In the genomic region with DNA sequence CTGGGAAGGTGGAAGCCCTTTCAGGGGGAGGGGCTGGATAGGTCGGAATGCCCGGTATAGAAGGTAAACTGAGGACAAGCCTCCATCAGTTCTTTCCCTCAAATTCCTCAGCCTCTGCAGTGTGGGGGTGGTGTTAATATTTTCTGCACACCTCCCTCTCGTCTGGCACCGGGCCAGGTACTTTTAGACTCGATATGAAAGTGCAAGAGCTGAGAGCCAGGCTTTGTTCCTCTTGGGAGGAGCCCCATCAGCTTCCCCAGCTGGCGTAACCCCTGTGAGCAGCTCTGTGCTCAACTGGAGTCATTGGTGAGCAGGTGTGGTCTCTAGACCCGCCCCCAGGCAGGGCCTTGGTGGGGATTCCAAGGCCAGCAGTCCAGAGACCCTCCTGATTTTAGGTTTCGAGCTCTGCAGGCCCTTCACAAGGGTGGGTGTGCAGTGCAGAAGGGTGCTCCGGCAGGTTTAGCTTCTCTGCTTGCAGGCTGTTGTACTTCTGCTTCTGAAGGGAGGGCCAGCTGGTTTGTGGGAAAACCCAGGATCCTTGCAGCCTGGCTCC, we compare ENCODE assay signal across 9 mouse cellular contexts. TPM values are rescaled to one million over a fixed set of nuclear protein-coding genes. Genes with fewer than 3 reads are reported as not detected.
DNase-seq lines count a peak whose midpoint lies in the region; ATAC-seq and TF ChIP-seq lines count a peak whose summit lies in the region.
"Had no signal": no experiment of that assay in that cellular context is flagged by ENCODE, and none has a peak within 500 bp of the region (broad histone marks: within the 10 kb centered on the region; RNA-seq: fewer than 3 reads in every experiment).

No protein-coding gene starts in this region.

- no peaks in the 10 kb centered on the region for H3K36me3 ChIP-seq in kidney, adult 2 months (ENCODE audit: control insufficient read depth, insufficient read depth, low read length)
- no peaks in the 10 kb centered on the region for H3K36me3 ChIP-seq in heart, embryonic 16.5 days (ENCODE audit: control insufficient read depth, insufficient read depth)

- no peak for TF ChIP-seq CTCF in kidney, adult 2 months (conservative IDR thresholded peaks at IDR 0.05; ENCODE audit: insufficient read depth, insufficient read length, low read depth, low read length)

- H3K27ac ChIP-seq in kidney, adult 2 months (ENCODE audit: insufficient read depth, low read depth, low read length), result no peak overlapping the region
- H3K27ac ChIP-seq in heart, embryonic 16.5 days (ENCODE audit: low read length), result peak overlapping the region; percentile 40

- H3K27me3 ChIP-seq in kidney, adult 2 months (replicated peaks; ENCODE audit: control insufficient read depth, insufficient read depth, low read length), result no peaks in the 10 kb centered on the region
- H3K27me3 ChIP-seq in heart, embryonic 16.5 days (ENCODE audit: control insufficient read depth, insufficient read depth, low read length), result no peaks in the 10 kb centered on the region

- peak overlapping the region; percentile 12; the same call in 1 of the 2 replicates for H3K9ac ChIP-seq in heart, embryonic 16.5 days (ENCODE audit: low read length)

- 0 out of 2 replicates have a peak, but pooled peaks have one; percentile 22 for ATAC-seq in common myeloid progenitor, adult 5-6 weeks (replicated peaks; ENCODE audit: low read depth, poor library complexity, severe bottlenecking)
- ATAC-seq in heart, embryonic 16.5 days (replicated peaks; ENCODE audit: extremely low read depth, insufficient read depth, low FRiP score), result peak; percentile 53; the same call in 1 of the 2 replicates

- no peak overlapping the region for H3K4me3 ChIP-seq in kidney, adult 2 months (ENCODE audit: insufficient read depth, low read depth, low read length)
- peak overlapping the region; percentile 28 for H3K4me3 ChIP-seq in heart, embryonic 16.5 days (ENCODE audit: low read length)
- H3K4me3 ChIP-seq: myocyte had no signal

- TF ChIP-seq POLR2A in kidney, adult 2 months (IDR thresholded peaks at IDR 0.05; ENCODE audit: low read depth, low read length), result no peak

- WGBS in kidney, adult 2 months, result 27% methylated on average over 9 of the region's 9 CpGs
- 14% methylated on average over 9 of the region's 9 CpGs for WGBS in heart, embryonic 16.5 days

- peak overlapping the region; percentile 63 for H3K4me2 ChIP-seq in heart, embryonic 16.5 days (ENCODE audit: low read depth, low read length)

- DNase-seq in kidney, adult 2 months, result peak; percentile 43
- DNase-seq in kidney, adult 9 months, result no peak
- peak; percentile 62 to 66 for DNase-seq in layer of hippocampus, postnatal 10 days (ENCODE audit: low spot score in 2 of 2)
- DNase-seq in lung, postnatal 10 days, result peak; percentile 52
- peak; percentile 54 for DNase-seq in right cerebral cortex, postnatal 4 days
- no peak for DNase-seq in gastrocnemius, postnatal 25 days

- no peaks in the 10 kb centered on the region for H3K9me3 ChIP-seq in heart, embryonic 16.5 days (replicated peaks; ENCODE audit: control insufficient read depth, low read length)

- no peaks in the 10 kb centered on the region for H3K4me1 ChIP-seq in kidney, adult 2 months (ENCODE audit: control insufficient read depth, insufficient read depth, low read length)
- H3K4me1 ChIP-seq in heart, embryonic 16.5 days (ENCODE audit: control insufficient read depth, insufficient read depth, low read length), result peaks cover 13% of the 10 kb centered on the region

RNA-seq across cellular contexts. Expression of a gene that starts 4.7 kb away (rescaled TPM):
- 0.45 and 0.58 TPM in 2 replicates for polyA plus RNA-seq in kidney, adult 2 months (2012; rRNA removed)
- total RNA-seq in common myeloid progenitor, adult 5-6 weeks (2017), result not detected in 2 replicates
- 1.3 and 2.3 TPM in 2 replicates for polyA plus RNA-seq in heart, embryonic 16.5 days (2015; fragmentation: Nextera tagmentation; extraction: Ambion mirVana)
- total RNA-seq in layer of hippocampus, postnatal 10 days (2021), result 10 to 100 TPM; 75.1 to 79.0 TPM
- total RNA-seq in gastrocnemius, postnatal 25 days (2021), result 1 to 10 TPM; 1.7 to 1.9 TPM
- polyA plus RNA-seq: myocyte had no signal

RNA-seq across cellular contexts. Expression of a gene that starts 15.9 kb away (rescaled TPM):
- polyA plus RNA-seq in kidney, adult 2 months (2012; rRNA removed), result 13.3 and 13.8 TPM in 2 replicates
- total RNA-seq in common myeloid progenitor, adult 5-6 weeks (2017), result not detected in 2 replicates
- 0.75 and 1.6 TPM in 2 replicates for polyA plus RNA-seq in heart, embryonic 16.5 days (2015; fragmentation: Nextera tagmentation; extraction: Ambion mirVana)
- 1 to 10 TPM; 2.4 to 2.7 TPM for total RNA-seq in layer of hippocampus, postnatal 10 days (2021)
- 100 to 1,000 TPM; 202 to 205 TPM for total RNA-seq in gastrocnemius, postnatal 25 days (2021)
- polyA plus RNA-seq: myocyte had no signal

RNA-seq across cellular contexts. Expression of a gene that starts 43.3 kb away (rescaled TPM):
- polyA plus RNA-seq in kidney, adult 2 months (2012; rRNA removed), result 0.08 and 0.53 TPM in 2 replicates
- 1.6 and 6.1 TPM in 2 replicates for total RNA-seq in common myeloid progenitor, adult 5-6 weeks (2017)
- polyA plus RNA-seq in heart, embryonic 16.5 days (2015; fragmentation: Nextera tagmentation; extraction: Ambion mirVana), result 0.41 and 0.87 TPM in 2 replicates
- not detected for total RNA-seq in layer of hippocampus, postnatal 10 days (2021)
- total RNA-seq in gastrocnemius, postnatal 25 days (2021), result under 1 TPM; 0.28 to 0.86 TPM
- polyA plus RNA-seq: myocyte had no signal

RNA-seq across cellular contexts. Expression of a gene that starts 59.5 kb away (rescaled TPM):
- 2.7 and 2.9 TPM in 2 replicates for polyA plus RNA-seq in kidney, adult 2 months (2012; rRNA removed)
- not detected in 2 replicates for total RNA-seq in common myeloid progenitor, adult 5-6 weeks (2017)
- polyA plus RNA-seq in heart, embryonic 16.5 days (2015; fragmentation: Nextera tagmentation; extraction: Ambion mirVana), result 0.13 TPM in 1 of 2 replicates, not detected in the other
- total RNA-seq in layer of hippocampus, postnatal 10 days (2021), result under 1 TPM in 1 of 2 experiments, not detected in 1; 0.20 TPM
- 1 to 10 TPM; 1.7 to 1.9 TPM for total RNA-seq in gastrocnemius, postnatal 25 days (2021)
- polyA plus RNA-seq: myocyte had no signal

Comparison
In these comparisons a context has a peak if more than half of its experiments do, and no peak if none do; other contexts are left out.
1. DNase-seq: peak in kidney, adult 2 months (single experiment), layer of hippocampus, postnatal 10 days (2 of 2), lung, postnatal 10 days (single experiment) and right cerebral cortex, postnatal 4 days (single experiment); none in kidney, adult 9 months (single experiment) and gastrocnemius, postnatal 25 days (single experiment).
2. RNA of a gene that starts 4.7 kb away (total RNA-seq): 75.1 to 79.0 TPM in layer of hippocampus, postnatal 10 days; 1.7 to 1.9 TPM in gastrocnemius, postnatal 25 days and not detected in common myeloid progenitor, adult 5-6 weeks; every median in the first group is over 10 times any median in the second.
3. RNA of a gene that starts 15.9 kb away (total RNA-seq): 202 to 205 TPM in gastrocnemius, postnatal 25 days; 2.4 to 2.7 TPM in layer of hippocampus, postnatal 10 days and not detected in common myeloid progenitor, adult 5-6 weeks; every median in the first group is over 10 times any median in the second.